Mouse (Mus musculus): ENCODE data around the gene Mex3d.

DNA sequence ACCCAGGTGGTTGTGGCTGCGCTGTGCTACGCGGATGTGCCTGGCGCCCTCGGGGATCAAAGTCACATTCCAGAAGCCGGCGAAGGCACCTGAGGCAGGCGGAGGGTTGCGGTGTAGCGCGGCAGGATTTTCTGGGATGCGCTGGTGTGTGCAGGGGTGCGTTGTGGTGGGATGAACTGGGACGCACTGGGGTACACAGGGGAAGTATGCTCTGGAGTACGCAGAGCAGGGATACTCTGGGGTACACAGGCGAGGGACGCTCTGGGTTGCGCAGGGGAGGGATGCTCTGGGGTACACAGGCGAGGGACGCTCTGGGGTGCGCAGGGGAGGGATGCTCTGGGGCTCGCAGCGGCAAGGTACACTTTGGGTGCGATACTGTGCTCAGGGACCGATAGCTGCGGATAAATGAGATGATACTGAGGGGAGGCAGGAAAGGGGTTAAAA, 45.1 kb downstream of the Mex3d start:
- no peak for TF ChIP-seq CTCF (IDR thresholded peaks at IDR 0.05; ENCODE audit: low read depth)
- no peak for TF ChIP-seq EP300 (IDR thresholded peaks at IDR 0.05; ENCODE audit: low read depth)

Measured in liver, postnatal 0 days (tissue).